Mouse (Mus musculus) embryonic facial prominence, embryonic 14.5 days (tissue): Measurements from ENCODE around the gene Nsg2. TPM values are rescaled to one million over a fixed set of nuclear protein-coding genes. Genes with fewer than 3 reads are reported as not detected.
A peak's percentile ranks its signal among the peaks of the same experiment; 100 is the strongest.

Source experiments
- ATAC-seq: fragments of 200-750 bp; cut with Nextera tagmentation; 2 replicates; pipeline ENCODE4 v1.8.0; 2017; ENCODE audit warnings: low read depth, moderate number of reproducible peaks, moderate TSS enrichment
- DNase-seq: peaks from one replicate; pipeline ENCODE4 v3.0.0-alpha.2; 2015; ENCODE audit warnings: low spot score
- H3K27ac ChIP-seq: fragments of 300-500 bp; sonication (generic); replicated peaks from 2 replicates; pipeline ENCODE4 v1.5.1; 2014; ENCODE audit warnings: low read depth, mild to moderate bottlenecking, low read length, moderate library complexity
- H3K27me3 ChIP-seq: fragments of 300-500 bp; sonication (generic); replicated peaks from 2 replicates; pipeline ENCODE4 v1.6.1; 2014; ENCODE audit warnings: low read length; ENCODE audit not compliant: control insufficient read depth, insufficient read depth
- H3K36me3 ChIP-seq: fragments of 300-500 bp; sonication (generic); 2 replicates; pipeline ENCODE4 v1.6.1; 2014; ENCODE audit warnings: low read length, mixed read lengths; ENCODE audit not compliant: control insufficient read depth, insufficient read depth
- H3K4me1 ChIP-seq: fragments of 300-500 bp; sonication (generic); 2 replicates; pipeline ENCODE4 v1.6.1; 2014; ENCODE audit warnings: antibody characterized with exemption, low read length; ENCODE audit not compliant: control insufficient read depth, insufficient read depth
- H3K4me2 ChIP-seq: fragments of 300-500 bp; sonication (generic); 2 replicates; pipeline ENCODE4 v1.6.1; 2014; ENCODE audit warnings: low read depth, mild to moderate bottlenecking, low read length, moderate library complexity, mixed read lengths
- H3K4me3 ChIP-seq: fragments of 300-500 bp; sonication (generic); 2 replicates; pipeline ENCODE4 v1.5.1; 2014; ENCODE audit warnings: low read depth, mild to moderate bottlenecking, low read length
- H3K9ac ChIP-seq: fragments of 300-500 bp; sonication (generic); 2 replicates; pipeline ENCODE4 v1.6.1; 2014; ENCODE audit warnings: low read depth, mild to moderate bottlenecking, low read length, moderate library complexity, mixed read lengths
- H3K9me3 ChIP-seq: fragments of 300-500 bp; sonication (generic); 2 replicates; pipeline ENCODE4 v1.6.1; 2016; ENCODE audit warnings: low read length; ENCODE audit not compliant: control insufficient read depth
- WGBS: fragments of 180-500 bp; shearing (Covaris S2); extraction: QIAGEN DNeasy Blood & Tissue Kit; methylation state at CpG from one replicate; pipeline ENCODE4 v1.1.7; 2014; 5-methylcytosine and 5-hydroxymethylcytosine counted together
- polyA plus RNA-seq: library from polyadenylated mRNA; unstranded; fragments of >200 nt; fragmentation: Nextera tagmentation; extraction: Ambion mirVana; gene quantifications from 2 replicates; pipeline ENCODE4 v1.2.1, GENCODE M21; 2014

Nsg2 gene
- polyA plus RNA-seq = 3.7 and 4.2 TPM in 2 replicates

DNA sequence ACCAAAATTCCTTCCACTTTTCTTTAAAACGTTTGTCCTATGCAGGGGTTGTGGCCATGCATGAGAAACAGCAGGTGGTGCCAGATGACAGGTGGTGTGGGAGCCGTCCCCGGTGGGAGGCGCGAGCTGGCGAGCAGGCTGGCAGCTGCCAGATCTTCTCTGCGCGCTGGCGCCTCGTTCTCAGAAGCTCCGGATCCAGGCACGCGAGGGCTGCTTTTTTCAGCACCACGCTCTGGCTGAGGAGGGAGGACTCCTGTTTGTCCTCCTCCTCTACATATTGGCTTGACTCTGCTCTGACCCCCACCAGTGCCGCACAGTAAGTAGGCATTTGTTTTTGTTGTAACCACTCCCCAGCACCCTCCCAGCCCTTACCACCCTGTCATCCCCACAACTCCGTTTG is at the start of gene Nsg2:
Gene Nsg2 (plus strand): TSS at position 183 of the 400 bp plus-strand sequence.
- Histone ChIP-seq H3K36me3 (no peaks in the 10 kb centered on the region), H3K9ac (peak within 1 kb of the TSS; percentile 45; the same call in 1 of the 2 replicates), H3K4me3 (peak within 1 kb of the TSS; percentile 29), H3K4me2 (peak within 1 kb of the TSS; percentile 54), H3K9me3 (no peaks in the 10 kb centered on the region), H3K27me3 (no peaks in the 10 kb centered on the region), H3K27ac (peak within 1 kb of the TSS; percentile 55; the same call in 1 of the 2 replicates), H3K4me1 (peaks cover 18% of the 10 kb centered on the region)
- DNase-seq (peak; percentile 93), ATAC-seq (peak; percentile 89)
- under 1% methylated on average over 16 of the region's 16 CpGs for WGBS

GRCm38 (mm10) chr11:31960071-31960470 is 40.2 kb upstream of the Nsg2 start:
- DNase-seq (no peak), ATAC-seq (no peak)
- Histone ChIP-seq H3K27ac (no peak overlapping the region), H3K4me3 (no peak overlapping the region), H3K4me2 (no peak overlapping the region), H3K4me1 (no peaks in the 10 kb centered on the region), H3K9ac (no peak overlapping the region), H3K9me3 (no peaks in the 10 kb centered on the region), H3K27me3 (no peaks in the 10 kb centered on the region), H3K36me3 (no peaks in the 10 kb centered on the region)

GRCm38 (mm10) chr11:31963993-31964392 is 36.3 kb upstream of the Nsg2 start:
- no peak overlapping the region for H3K27ac ChIP-seq
- no peak overlapping the region for H3K4me2 ChIP-seq
- DNase-seq (no peak), ATAC-seq (no peak)
- H3K4me1 ChIP-seq = no peaks in the 10 kb centered on the region
- WGBS = 100% methylated on average over 1 of the region's 1 CpGs
- H3K27me3 ChIP-seq = no peaks in the 10 kb centered on the region
- no peak overlapping the region for H3K4me3 ChIP-seq
- no peak overlapping the region for H3K9ac ChIP-seq
- no peaks in the 10 kb centered on the region for H3K9me3 ChIP-seq
- no peaks in the 10 kb centered on the region for H3K36me3 ChIP-seq

GRCm38 (mm10) chr11:31965256-31966134 is 34.8 kb upstream of the Nsg2 start, which contains the start of gene 4930524B15Rik:
Gene 4930524B15Rik (plus strand): TSS chr11:31965592.
- peak within 1 kb of the TSS; percentile 58 for H3K9ac ChIP-seq
- peak; percentile 27 for DNase-seq

GRCm38 (mm10) chr11:31974132-31974531 is 26.1 kb upstream of the Nsg2 start:
- Histone ChIP-seq H3K4me2 (no peak overlapping the region), H3K9me3 (no peaks in the 10 kb centered on the region), H3K36me3 (no peaks in the 10 kb centered on the region), H3K9ac (no peak overlapping the region), H3K27me3 (no peaks in the 10 kb centered on the region), H3K4me3 (no peak overlapping the region), H3K4me1 (no peaks in the 10 kb centered on the region), H3K27ac (no peak overlapping the region)
- DNase-seq (no peak), ATAC-seq (no peak)
- 78% methylated on average over 4 of the region's 4 CpGs for WGBS

More at GRCm38 (mm10) chr11:31965256-31966134, 34.8 kb upstream of the Nsg2 start, which contains the start of gene 4930524B15Rik:
- Histone ChIP-seq H3K4me1 (no peaks in the 10 kb centered on the region), H3K4me2 (peak within 1 kb of the TSS; percentile 60), H3K27me3 (no peaks in the 10 kb centered on the region), H3K36me3 (no peaks in the 10 kb centered on the region), H3K4me3 (peak within 1 kb of the TSS; percentile 28), H3K9me3 (no peaks in the 10 kb centered on the region), H3K27ac (no peak within 1 kb of the TSS)
- 49% methylated on average over 42 of the region's 49 CpGs for WGBS
- ATAC-seq = no peak

GRCm38 (mm10) chr11:31974826-31975225 is 25.4 kb upstream of the Nsg2 start:
- Histone ChIP-seq H3K27me3 (no peaks in the 10 kb centered on the region), H3K9me3 (no peaks in the 10 kb centered on the region; the same call in 1 of the 2 replicates), H3K9ac (no peak overlapping the region), H3K36me3 (no peaks in the 10 kb centered on the region), H3K4me3 (no peak overlapping the region), H3K4me2 (no peak overlapping the region), H3K27ac (no peak overlapping the region), H3K4me1 (no peaks in the 10 kb centered on the region)
- ATAC-seq (no peak), DNase-seq (no peak)
- WGBS = 49% methylated on average over 8 of the region's 8 CpGs

DNA sequence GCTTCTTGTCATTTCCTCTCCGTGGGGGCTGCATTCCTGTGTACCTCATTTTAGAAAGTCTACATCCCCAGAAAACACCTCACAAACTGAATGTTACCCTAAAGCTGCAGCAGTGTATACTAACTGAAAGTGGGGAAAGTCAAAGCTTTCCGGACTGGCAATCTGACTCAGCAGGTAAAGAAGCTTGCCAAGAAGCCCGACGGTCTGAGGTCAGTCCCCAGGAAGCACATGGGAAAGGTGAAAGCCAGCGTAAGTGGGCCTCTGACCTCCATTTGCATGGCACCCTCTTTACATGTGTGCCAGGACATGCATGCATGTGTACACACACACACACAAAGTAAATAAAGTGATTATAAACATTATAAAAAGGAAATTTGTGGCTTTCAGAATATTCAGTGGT is 24.6 kb upstream of the Nsg2 start:
- no peaks in the 10 kb centered on the region for H3K4me1 ChIP-seq
- 77% methylated on average over 5 of the region's 5 CpGs for WGBS
- ATAC-seq (no peak), DNase-seq (no peak)
- H3K4me3 ChIP-seq = no peak overlapping the region
- no peaks in the 10 kb centered on the region; the same call in 1 of the 2 replicates for H3K9me3 ChIP-seq
- no peak overlapping the region for H3K9ac ChIP-seq
- H3K27me3 ChIP-seq = no peaks in the 10 kb centered on the region
- no peak overlapping the region for H3K27ac ChIP-seq
- H3K4me2 ChIP-seq = no peak overlapping the region
- no peaks in the 10 kb centered on the region for H3K36me3 ChIP-seq

GRCm38 (mm10) chr11:31976137-31976536 is 24.1 kb upstream of the Nsg2 start:
- no peak for ATAC-seq
- no peak overlapping the region for H3K27ac ChIP-seq
- no peaks in the 10 kb centered on the region for H3K4me1 ChIP-seq
- 70% methylated on average over 5 of the region's 5 CpGs for WGBS
- no peak for DNase-seq
- H3K36me3 ChIP-seq = no peaks in the 10 kb centered on the region
- no peaks in the 10 kb centered on the region; the same call in 1 of the 2 replicates for H3K9me3 ChIP-seq
- no peaks in the 10 kb centered on the region for H3K27me3 ChIP-seq
- no peak overlapping the region for H3K4me2 ChIP-seq
- H3K9ac ChIP-seq = no peak overlapping the region
- H3K4me3 ChIP-seq = no peak overlapping the region
